Mouse (Mus musculus) CH12.LX (cell line): ENCODE results near the gene Ccl11.

Source experiments
- CTCF ChIP-seq, 2 experiments: IDR thresholded peaks in 1 of 2; conservative IDR thresholded peaks in 1 of 2; 2 replicates each; pipeline ENCODE4 v1.5.1; 2011 to 2012; ENCODE audit warnings: low read depth in 2 of 2, low read length in 2 of 2, improper control_type of control experiment in 1 of 2, inconsistent platforms in 1 of 2, mild to moderate bottlenecking in 1 of 2, moderate library complexity in 1 of 2
- E2F4 ChIP-seq: IDR thresholded peaks from 2 replicates; pipeline ENCODE4 v1.6.1; 2011; ENCODE audit warnings: low read depth, low read length, improper control_type of control experiment; ENCODE audit not compliant: insufficient replicate concordance
- ETS1 ChIP-seq: conservative IDR thresholded peaks from 2 replicates; pipeline ENCODE4 v1.6.1; 2012; ENCODE audit warnings: low read depth, mild to moderate bottlenecking, inconsistent platforms, low read length, improper control_type of control experiment, moderate library complexity
- MAZ ChIP-seq: IDR thresholded peaks from 2 replicates; pipeline ENCODE4 v1.6.1; 2012; ENCODE audit warnings: low read depth, mild to moderate bottlenecking, inconsistent platforms, low read length, improper control_type of control experiment, moderate library complexity
- MEF2A ChIP-seq: IDR thresholded peaks from 2 replicates; pipeline ENCODE4 v1.6.1; 2014; ENCODE audit warnings: low read depth, mild to moderate bottlenecking, inconsistent platforms, low read length, improper control_type of control experiment, borderline replicate concordance
- RCOR1 ChIP-seq: conservative IDR thresholded peaks from 2 replicates; pipeline ENCODE4 v1.6.1; 2012; ENCODE audit warnings: low read depth, mild to moderate bottlenecking, inconsistent platforms, low read length, improper control_type of control experiment
- USF1 ChIP-seq: IDR thresholded peaks from 2 replicates; pipeline ENCODE4 v1.6.1; 2014; ENCODE audit warnings: low read depth, mild to moderate bottlenecking, inconsistent platforms, low read length, improper control_type of control experiment

DNA sequence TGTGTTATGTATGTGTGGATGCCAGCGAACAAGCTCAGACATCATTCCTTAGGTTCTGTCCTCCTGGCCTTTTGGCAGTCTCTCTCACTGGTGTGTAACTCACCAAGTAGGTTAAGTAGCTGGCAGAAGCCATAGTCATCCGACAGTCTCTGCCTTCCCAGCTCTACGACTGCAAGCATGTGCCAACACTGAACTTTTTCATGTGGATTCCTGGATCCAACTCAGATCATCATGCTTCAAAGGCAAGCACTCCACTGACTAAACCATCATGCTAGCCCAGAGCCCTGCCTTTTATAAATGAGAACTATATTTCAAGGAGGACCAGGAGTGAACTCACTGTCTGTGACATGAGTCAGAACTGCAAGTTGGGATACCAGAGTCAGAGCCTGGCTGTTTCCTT is 16.1 kb downstream of the Ccl11 start:
- no peak for TF ChIP-seq ETS1
- no peak for TF ChIP-seq CTCF (conservative IDR thresholded peaks at IDR 0.05 in 1 of 2, IDR thresholded peaks at IDR 0.05 in 1 of 2; ENCODE audit: low read depth in 2 of 2, low read length in 2 of 2)
- no peak for TF ChIP-seq MAZ
- TF ChIP-seq MEF2A = no peak
- no peak for TF ChIP-seq RCOR1
- TF ChIP-seq E2F4 = no peak
- no peak for TF ChIP-seq USF1
